Mouse (Mus musculus) CH12.LX (cell line): ENCODE measurements around the gene Tcf7.

Source experiments
- CTCF ChIP-seq, 2 experiments: IDR thresholded peaks in 1 of 2; conservative IDR thresholded peaks in 1 of 2; 2 replicates each; pipeline ENCODE4 v1.5.1; 2011 to 2012; ENCODE audit warnings: low read depth in 2 of 2, low read length in 2 of 2, improper control_type of control experiment in 1 of 2, inconsistent platforms in 1 of 2, mild to moderate bottlenecking in 1 of 2, moderate library complexity in 1 of 2
- ELF1 ChIP-seq: IDR thresholded peaks from 2 replicates; pipeline ENCODE4 v1.6.1; 2014; ENCODE audit warnings: low read depth, mild to moderate bottlenecking, inconsistent platforms, low read length, improper control_type of control experiment
- EP300 ChIP-seq: IDR thresholded peaks from 2 replicates; pipeline ENCODE4 v1.6.1; 2011; ENCODE audit warnings: low read length, improper control_type of control experiment
- JUN ChIP-seq: IDR thresholded peaks from 2 replicates; pipeline ENCODE4 v1.6.1; 2011; ENCODE audit warnings: low read depth, mild to moderate bottlenecking, low read length, improper control_type of control experiment, moderate library complexity; ENCODE audit not compliant: insufficient read depth
- POLR2A ChIP-seq: IDR thresholded peaks from 2 replicates; pipeline ENCODE4 v1.6.1; 2011; ENCODE audit warnings: low read depth, mild to moderate bottlenecking, improper control_type of control experiment, low read length
- SIN3A ChIP-seq: IDR thresholded peaks from 2 replicates; pipeline ENCODE4 v1.6.1; 2012; ENCODE audit warnings: low read length, improper control_type of control experiment, inconsistent platforms
- SMC3 ChIP-seq: IDR thresholded peaks from 2 replicates; pipeline ENCODE4 v1.6.1; 2011; ENCODE audit warnings: low read depth, low read length, improper control_type of control experiment

DNA sequence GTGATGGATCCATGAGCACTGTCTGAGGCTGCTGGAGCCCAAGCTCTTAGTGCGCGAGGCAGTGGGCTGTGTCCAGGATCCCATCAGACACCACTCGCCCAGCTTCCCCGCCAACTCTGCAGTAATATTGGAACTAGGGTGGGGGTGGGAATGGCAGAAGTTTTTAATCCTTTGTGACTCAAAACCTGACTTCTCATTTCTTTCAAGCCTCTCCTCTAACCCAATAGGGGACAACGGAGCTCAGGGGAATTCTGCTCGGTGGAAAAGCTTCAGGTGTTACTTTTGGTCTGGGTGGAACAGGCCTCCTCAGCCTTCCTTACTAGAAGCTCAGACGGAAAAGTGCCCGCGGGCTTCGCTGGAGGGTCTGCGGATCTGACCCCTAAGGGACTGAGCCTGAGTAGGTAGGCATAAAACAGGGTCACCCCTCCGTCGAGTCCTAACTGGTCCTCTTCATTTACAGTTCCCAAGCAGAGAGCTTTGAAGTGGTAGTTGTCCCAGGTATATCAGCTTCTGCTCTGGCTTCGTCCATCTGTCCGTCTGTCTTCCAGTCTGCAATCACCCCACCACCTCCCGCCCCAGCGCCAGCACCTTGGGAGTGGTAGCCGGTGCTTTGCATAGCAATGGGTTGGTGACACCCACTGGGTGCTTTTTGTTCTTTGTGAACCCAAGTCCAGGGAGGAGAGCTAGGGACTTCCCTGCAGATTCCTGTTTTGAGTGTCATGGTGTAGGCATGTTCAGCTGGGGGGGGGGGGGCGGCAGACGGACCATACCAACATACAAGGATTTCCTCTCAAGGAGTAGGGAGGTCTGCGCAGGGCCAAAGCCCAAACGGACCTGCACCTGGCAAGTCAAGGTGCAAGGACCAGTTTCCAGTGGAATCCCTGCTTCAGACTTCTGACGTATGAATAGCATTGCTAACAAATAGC, 41.9 kb upstream of the Tcf7 start:
- no peak for TF ChIP-seq CTCF (conservative IDR thresholded peaks at IDR 0.05 in 1 of 2, IDR thresholded peaks at IDR 0.05 in 1 of 2; ENCODE audit: low read depth in 2 of 2, low read length in 2 of 2)
- TF ChIP-seq POLR2A, result no peak; the same call in 1 of the 2 replicates
- peak; percentile 64; the same call in 1 of the 2 replicates for TF ChIP-seq SIN3A
- TF ChIP-seq EP300, result peak; percentile 98
- no peak; the same call in 1 of the 2 replicates for TF ChIP-seq SMC3
- peak; percentile 89 for TF ChIP-seq JUN
- no peak; the same call in 1 of the 2 replicates for TF ChIP-seq ELF1
